Mouse (Mus musculus): Measurements from ENCODE around the gene Gli1.
"Not testable (repeated sequence)": the region's sequence is repeated elsewhere in the genome, so short reads cannot be mapped to it uniquely, and the experiment has no call there.

GRCm38 (mm10) chr10:127309167-127309566 is 32.6 kb downstream of the Gli1 start:
- TF ChIP-seq TCF12 (IDR thresholded peaks at IDR 0.05; ENCODE audit: insufficient read depth, poor library complexity, severe bottlenecking); POLR2A (IDR thresholded peaks at IDR 0.05; ENCODE audit: insufficient read length, low read depth); MAX (IDR thresholded peaks at IDR 0.05; ENCODE audit: low read depth); CEBPB (IDR thresholded peaks at IDR 0.05; ENCODE audit: insufficient read depth, poor library complexity, severe bottlenecking); REST (IDR thresholded peaks at IDR 0.05; ENCODE audit: insufficient read depth, insufficient read length); TCF3 (IDR thresholded peaks at IDR 0.05; ENCODE audit: insufficient read length, low read depth): not testable (repeated sequence)

Data from myocyte (in vitro differentiated cells).